Mouse (Mus musculus): ENCODE results near the gene Dnm3.

The Dnm3 gene

GRCm38 (mm10) chr1:162439576-162439975, 38.3 kb downstream of the Dnm3 start:
- in situ Hi-C loops (cut with MboI; ENCODE audit: unreplicated experiment in 2 of 2): no loop called here

- in situ Hi-C loops (cut with MboI; ENCODE audit: unreplicated experiment in 2 of 2): no loop called here
Measured at GRCm38 (mm10) chr1:162436672-162437071, 41.2 kb downstream of the Dnm3 start.

GRCm38 (mm10) chr1:162428904-162429303, 48.9 kb downstream of the Dnm3 start:
- in situ Hi-C loops (cut with MboI; ENCODE audit: unreplicated experiment in 2 of 2): no loop called here

GRCm38 (mm10) chr1:162425930-162426478, 51.8 kb downstream of the Dnm3 start:
- in situ Hi-C loops (cut with MboI; ENCODE audit: unreplicated experiment in 2 of 2): no loop called here

- in situ Hi-C loops (cut with MboI; ENCODE audit: unreplicated experiment in 2 of 2): no loop called here
Measured at GRCm38 (mm10) chr1:162422826-162423225, 55.0 kb downstream of the Dnm3 start.

GRCm38 (mm10) chr1:162413791-162414190, 64.0 kb downstream of the Dnm3 start:
- in situ Hi-C loops (cut with MboI; ENCODE audit: unreplicated experiment in 2 of 2): no loop called here

- in situ Hi-C loops (cut with MboI; ENCODE audit: unreplicated experiment in 2 of 2): no loop called here
Measured at GRCm38 (mm10) chr1:162412787-162413429, 64.9 kb downstream of the Dnm3 start.

- in situ Hi-C loops (cut with MboI; ENCODE audit: unreplicated experiment in 2 of 2): no loop called here
Measured at GRCm38 (mm10) chr1:162410207-162410965, 67.4 kb downstream of the Dnm3 start.

- in situ Hi-C loops (cut with MboI; ENCODE audit: unreplicated experiment in 2 of 2): no loop called here
Measured at GRCm38 (mm10) chr1:162394549-162394948, 83.3 kb downstream of the Dnm3 start.

- in situ Hi-C loops (cut with MboI; ENCODE audit: unreplicated experiment in 2 of 2): no loop called here
Measured at GRCm38 (mm10) chr1:162388442-162389165, 89.2 kb downstream of the Dnm3 start.

- in situ Hi-C loops (cut with MboI; ENCODE audit: unreplicated experiment in 2 of 2): loop anchor here (25.0 kb wide), 2 partner anchors 289 to 414 kb away; partner anchors contain the start of gene Myocos (in 1 of the 2)
Measured at GRCm38 (mm10) chr1:162373068-162373467, 104.8 kb downstream of the Dnm3 start.

- in situ Hi-C loops (cut with MboI; ENCODE audit: unreplicated experiment in 2 of 2): loop anchor here (10.0 to 25.0 kb wide), 3 partner anchors 293 to 418 kb away; partner anchors contain the start of gene Myocos (in 1 of the 2)
Measured at GRCm38 (mm10) chr1:162369726-162370125, 108.1 kb downstream of the Dnm3 start.

GRCm38 (mm10) chr1:162361978-162362377, 115.9 kb downstream of the Dnm3 start:
- in situ Hi-C loops (cut with MboI; ENCODE audit: unreplicated experiment in 2 of 2): loop anchor here (10.0 to 25.0 kb wide), 3 partner anchors 300 to 425 kb away; partner anchors contain the start of gene Myocos (in 1 of the 2)

GRCm38 (mm10) chr1:162359270-162359669, 118.6 kb downstream of the Dnm3 start:
- in situ Hi-C loops (cut with MboI; ENCODE audit: unreplicated experiment in 2 of 2): loop anchor here (10.0 to 25.0 kb wide), 3 partner anchors 303 to 1556 kb away; partner anchors contain the start of gene Myocos (in 1 of the 2)

GRCm38 (mm10) chr1:162358036-162358435, 119.8 kb downstream of the Dnm3 start:
- in situ Hi-C loops (cut with MboI; ENCODE audit: unreplicated experiment in 2 of 2): loop anchor here (10.0 to 25.0 kb wide), 3 partner anchors 304 to 1557 kb away; partner anchors contain the start of gene Myocos (in 1 of the 2)

GRCm38 (mm10) chr1:162356481-162356880, 121.4 kb downstream of the Dnm3 start:
- in situ Hi-C loops (cut with MboI; ENCODE audit: unreplicated experiment in 2 of 2): loop anchor here (10.0 to 25.0 kb wide), 3 partner anchors 306 to 1558 kb away; partner anchors contain the start of gene Myocos (in 1 of the 2)

GRCm38 (mm10) chr1:162354780-162355179, 123.1 kb downstream of the Dnm3 start:
- in situ Hi-C loops (cut with MboI; ENCODE audit: unreplicated experiment in 2 of 2): loop anchor here (10.0 to 25.0 kb wide), 3 partner anchors 308 to 1560 kb away; partner anchors contain the start of gene Myocos (in 1 of the 2)

GRCm38 (mm10) chr1:162353831-162354230, 124.0 kb downstream of the Dnm3 start:
- in situ Hi-C loops (cut with MboI; ENCODE audit: unreplicated experiment in 2 of 2): loop anchor here (10.0 to 25.0 kb wide), 3 partner anchors 308 to 1561 kb away; partner anchors contain the start of gene Myocos (in 1 of the 2)

- in situ Hi-C loops (cut with MboI; ENCODE audit: unreplicated experiment in 2 of 2): no loop called here
Measured at GRCm38 (mm10) chr1:162349306-162349705, 128.5 kb downstream of the Dnm3 start.

GRCm38 (mm10) chr1:162346456-162347011, 131.3 kb downstream of the Dnm3 start:
- in situ Hi-C loops (cut with MboI; ENCODE audit: unreplicated experiment in 2 of 2): no loop called here
